Mouse (Mus musculus) heart, postnatal 10 days (tissue): ENCODE results near the gene Sh3rf3. TPM values are rescaled to one million over a fixed set of nuclear protein-coding genes. Genes with fewer than 3 reads are reported as not detected.

ENCODE experiments used
- DNase-seq, 2 experiments: peaks; one replicate each; pipeline ENCODE4 v3.0.0; 2021
- intact Hi-C: fragments of 180-260 bp; cut with DNase I; formaldehyde crosslinking; loops from one replicate; pipeline ENCODE4 v1.15.1; 2025
- total RNA-seq, 2 experiments: library from RNA; stranded (reverse); gene quantifications; 2 replicates each; pipeline ENCODE4 v1.2.3; 2021

Sh3rf3 gene
- total RNA-seq, 2 experiments from 2014 or later = 1.3 to 1.7 TPM

DNA sequence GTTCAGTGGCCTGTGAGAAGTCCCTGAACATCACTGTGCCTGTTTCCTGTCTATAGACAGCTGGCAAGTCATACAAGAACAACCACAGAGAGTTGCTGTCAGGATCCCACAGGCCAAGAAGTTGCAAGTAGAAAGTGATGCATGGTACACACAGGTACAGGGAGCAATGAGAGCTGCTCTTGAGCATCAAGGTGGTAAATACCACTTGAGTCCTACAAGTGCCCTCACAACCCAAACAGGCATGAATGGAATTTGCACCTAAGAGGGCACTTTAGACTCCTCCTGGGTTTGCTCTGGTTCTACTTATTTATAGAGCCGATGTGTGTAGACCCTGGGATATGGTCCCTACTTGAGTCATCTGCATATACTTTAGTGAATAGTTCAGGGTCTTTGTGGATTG lies 159.0 kb downstream of the Sh3rf3 start:
- no peak for DNase-seq
- intact Hi-C loops = no loop called here

DNA sequence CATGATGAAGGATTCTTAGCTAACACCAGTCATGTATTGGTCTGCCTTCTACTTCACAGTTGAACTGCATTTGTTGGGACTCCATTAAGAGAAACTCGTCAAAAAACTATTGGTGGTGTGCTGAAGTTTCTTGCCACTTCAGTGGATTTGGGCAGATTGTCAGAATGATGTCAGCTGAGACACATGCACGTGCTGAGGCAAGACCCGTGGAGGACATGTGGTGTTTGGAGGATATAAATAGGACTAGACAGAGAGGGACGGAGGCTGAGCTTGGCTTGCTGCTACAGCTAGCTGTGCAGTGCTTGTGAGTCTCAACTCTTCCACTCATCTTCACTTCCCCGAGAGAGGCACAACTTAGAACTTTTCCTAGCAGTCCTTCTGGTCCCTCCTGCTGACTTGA lies 161.0 kb downstream of the Sh3rf3 start:
- intact Hi-C loops = no loop called here
- DNase-seq = no peak

DNA sequence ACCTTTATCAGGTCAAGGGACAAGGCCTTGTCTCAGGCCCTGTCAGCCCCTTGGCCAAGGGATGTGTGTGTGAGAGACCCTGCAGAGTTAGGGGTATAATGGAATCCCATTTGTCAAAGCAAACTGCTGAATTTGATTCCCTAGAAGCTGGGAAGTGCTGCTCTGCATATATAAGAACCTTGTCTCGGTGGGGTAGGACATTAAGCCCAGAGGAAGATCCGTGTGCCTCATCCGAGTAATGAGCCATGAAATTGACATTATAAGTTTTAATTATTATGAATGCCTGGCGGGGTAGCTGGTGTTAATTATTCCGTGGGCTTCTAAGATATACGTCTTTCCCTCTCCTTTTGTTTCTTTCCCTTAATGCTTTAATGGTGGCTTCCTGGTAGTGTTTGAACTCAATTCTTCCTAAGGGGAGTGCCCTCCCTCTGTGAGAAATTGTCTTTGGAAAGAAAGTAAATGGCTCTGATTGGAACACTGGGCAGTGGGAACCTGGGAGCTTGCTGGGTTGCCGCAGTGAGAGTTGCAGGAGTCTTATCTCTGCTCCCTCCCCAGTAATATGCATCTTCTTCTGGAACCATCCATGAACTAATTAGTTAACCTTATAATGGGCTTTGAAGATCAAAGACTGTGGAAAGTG lies 166.3 kb downstream of the Sh3rf3 start:
- DNase-seq = no peak
- intact Hi-C loops = no loop called here

DNA sequence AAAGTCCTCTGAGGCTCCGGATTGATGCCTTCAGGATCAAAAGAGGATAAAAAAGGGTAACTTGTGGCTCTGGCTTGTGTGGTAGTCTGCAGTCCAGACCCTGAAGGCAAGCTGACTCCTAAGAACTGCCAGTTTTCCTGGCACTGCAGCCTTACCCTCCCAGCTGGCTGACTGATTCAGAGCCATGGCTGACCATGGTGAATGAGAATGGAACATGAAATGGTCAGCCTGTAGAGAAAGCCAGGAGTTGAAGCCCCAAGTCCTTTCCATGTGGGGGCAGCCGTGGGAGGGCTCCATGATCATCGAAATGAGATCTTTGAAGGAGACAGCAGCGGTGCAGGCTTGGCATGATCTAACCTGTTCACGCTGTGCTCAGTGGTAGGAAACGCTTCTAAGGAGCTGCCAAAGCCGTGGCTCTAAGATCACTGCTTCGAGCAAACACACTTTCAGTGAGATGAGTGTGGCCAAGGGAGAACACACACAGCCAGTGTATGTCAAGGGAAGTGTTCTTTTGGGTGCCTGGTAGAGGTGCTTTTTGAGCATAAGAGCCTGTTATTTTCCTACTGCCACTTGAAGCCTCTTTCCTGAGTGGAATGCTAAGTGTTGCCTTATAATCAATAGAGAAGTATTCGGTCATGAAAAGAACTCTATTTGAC lies 168.6 kb downstream of the Sh3rf3 start:
- no peak for DNase-seq
- intact Hi-C loops = no loop called here

DNA sequence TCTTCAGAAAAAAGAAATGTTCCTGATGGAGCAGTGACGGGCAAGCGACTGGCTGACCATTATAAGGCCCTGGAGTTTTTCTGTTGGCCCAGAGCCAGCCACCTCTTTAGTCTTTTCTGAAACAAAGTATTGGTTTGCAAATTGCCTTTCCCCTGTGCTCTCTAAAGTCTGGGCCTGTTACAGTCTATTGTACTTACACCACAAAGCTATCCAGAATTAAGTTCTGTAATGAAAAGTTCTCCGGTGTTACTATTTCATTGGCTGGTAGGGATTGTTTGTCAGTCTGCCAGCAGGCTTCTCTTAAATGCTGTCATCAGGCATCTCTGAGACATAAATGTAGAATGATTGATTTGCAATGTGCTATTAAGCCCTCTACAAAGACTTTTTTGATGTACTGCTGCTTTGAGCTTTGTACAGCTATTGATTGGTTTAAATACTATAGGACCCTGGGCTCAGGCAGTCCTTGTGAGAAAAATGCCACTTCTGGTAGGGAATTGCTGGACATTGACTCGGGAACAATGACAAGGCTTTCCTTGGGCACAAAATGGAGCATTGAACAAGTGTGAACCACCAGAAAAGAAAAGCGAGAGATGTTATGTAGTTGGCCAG lies 169.5 kb downstream of the Sh3rf3 start:
- intact Hi-C loops = no loop called here
- no peak for DNase-seq

DNA sequence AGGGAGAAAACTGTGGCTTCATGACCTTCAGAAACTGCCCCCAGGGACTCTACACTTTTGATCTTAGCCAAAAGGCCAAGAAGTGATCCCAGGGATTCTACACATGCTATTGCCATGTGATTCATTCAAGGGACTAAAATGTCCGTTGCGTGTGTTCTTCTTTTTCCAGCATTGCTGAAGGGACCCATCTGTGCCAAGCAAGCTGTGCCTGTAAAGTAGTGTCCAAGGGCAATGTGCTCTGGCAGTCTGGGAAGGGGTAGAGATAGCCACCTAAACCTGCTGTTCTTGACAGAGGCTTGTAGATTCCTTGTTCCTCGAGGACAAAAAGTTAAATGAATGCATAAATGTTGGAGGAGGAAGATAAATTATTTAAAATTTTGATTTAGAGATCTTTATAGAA lies 178.5 kb downstream of the Sh3rf3 start:
- no peak for DNase-seq
- intact Hi-C loops = no loop called here

DNA sequence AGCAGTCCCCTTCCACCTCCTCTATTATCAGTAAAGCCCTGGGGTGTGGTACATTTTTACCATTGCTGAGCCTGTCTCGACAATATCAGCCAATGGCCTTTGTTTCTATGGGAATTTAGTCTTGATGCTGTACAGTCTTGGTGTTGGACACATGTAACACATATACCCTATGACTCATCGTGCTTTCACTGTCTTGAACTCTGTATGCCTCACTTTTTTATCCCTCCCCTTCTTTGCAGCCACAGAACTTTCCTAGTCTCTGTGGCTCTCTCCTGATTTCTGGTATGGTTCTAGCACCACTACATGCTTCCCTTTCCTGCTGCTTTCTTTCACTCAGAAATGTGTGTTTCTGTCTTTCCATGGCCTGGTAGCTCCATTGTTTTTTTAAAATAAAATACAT lies 181.6 kb downstream of the Sh3rf3 start:
- intact Hi-C loops = no loop called here
- no peak for DNase-seq

DNA sequence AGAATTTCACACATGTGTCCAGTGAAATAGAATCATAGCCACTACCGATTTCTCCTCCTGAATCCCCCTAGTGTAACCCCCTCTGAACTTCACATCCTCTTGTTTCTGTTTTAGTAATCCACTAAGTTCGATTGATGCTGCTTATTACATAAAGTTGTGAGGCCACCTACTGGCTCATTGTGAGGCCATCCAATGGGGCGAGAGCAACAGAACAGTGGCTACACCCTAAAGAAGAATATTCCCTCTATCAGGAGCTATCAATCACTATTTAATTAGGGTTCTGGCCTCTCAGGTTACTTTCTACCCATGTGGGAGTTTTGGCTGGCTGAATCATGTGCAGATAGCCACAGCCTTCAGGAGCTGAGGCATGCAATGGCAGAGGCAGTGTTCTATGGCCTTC lies 182.0 kb downstream of the Sh3rf3 start:
- DNase-seq = no peak
- intact Hi-C loops = no loop called here

DNA sequence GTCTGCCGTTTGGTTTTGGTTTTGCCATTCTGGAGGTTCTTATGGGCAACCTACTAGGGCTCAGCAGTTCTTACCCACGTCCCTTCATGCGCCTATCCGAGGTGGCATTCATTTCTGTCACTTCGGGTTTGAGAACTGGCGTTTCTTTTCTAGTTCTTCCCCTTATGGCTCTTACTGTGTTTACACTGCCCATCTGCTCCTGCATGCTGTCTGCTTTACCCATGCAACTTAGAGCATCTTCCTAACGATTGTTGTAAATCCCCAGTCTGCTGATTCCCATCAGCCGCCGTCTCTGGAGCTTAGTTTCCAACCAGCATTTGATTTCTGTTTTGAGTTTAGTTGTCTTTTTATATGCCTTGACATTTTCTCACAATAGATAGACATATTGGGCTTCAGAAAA lies 189.2 kb downstream of the Sh3rf3 start:
- no peak for DNase-seq
- intact Hi-C loops = loop anchor here (10.0 kb wide), 1 partner anchor 188 kb away; the partner anchor contains the start of gene Sh3rf3

DNA sequence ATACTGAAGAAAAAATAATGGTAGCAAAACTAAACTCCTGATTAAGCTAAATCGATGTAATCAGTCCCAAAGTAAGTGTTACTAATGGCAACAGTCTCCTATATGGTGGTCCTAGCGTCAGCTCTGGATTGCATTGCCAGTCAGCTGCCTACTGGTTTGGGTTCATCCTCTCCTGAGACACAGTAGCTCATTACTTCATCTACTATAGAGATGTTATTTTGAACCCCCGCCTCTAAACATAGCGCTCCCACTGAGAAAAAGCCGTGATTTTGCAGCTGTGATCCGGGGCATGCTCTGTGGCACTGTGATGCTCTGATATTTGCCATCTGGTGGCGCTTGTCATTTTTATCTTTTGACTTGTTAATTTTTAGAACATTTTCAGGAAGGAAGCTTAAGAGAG lies 198.3 kb downstream of the Sh3rf3 start:
- intact Hi-C loops = no loop called here
- DNase-seq = no peak

DNA sequence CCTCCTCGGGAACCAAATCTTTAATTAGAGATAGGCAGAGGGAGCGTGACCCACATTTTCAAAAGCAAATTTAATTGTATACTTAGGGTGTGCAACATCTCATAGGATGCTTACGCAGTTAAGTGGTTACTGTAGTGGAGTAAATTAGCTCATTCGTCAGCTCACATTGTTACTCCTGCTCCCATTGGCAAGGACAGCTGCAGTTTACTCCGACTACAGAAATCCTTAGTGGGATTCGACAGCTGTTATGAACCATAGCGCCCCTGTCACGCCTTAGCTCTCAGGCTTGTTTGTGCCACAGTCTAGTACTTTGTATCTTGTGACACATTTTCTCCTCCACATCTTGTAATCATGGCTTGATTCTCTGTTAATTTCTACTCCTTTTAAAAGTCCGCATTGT lies 200.5 kb downstream of the Sh3rf3 start:
- no peak for DNase-seq
- intact Hi-C loops = no loop called here

DNA sequence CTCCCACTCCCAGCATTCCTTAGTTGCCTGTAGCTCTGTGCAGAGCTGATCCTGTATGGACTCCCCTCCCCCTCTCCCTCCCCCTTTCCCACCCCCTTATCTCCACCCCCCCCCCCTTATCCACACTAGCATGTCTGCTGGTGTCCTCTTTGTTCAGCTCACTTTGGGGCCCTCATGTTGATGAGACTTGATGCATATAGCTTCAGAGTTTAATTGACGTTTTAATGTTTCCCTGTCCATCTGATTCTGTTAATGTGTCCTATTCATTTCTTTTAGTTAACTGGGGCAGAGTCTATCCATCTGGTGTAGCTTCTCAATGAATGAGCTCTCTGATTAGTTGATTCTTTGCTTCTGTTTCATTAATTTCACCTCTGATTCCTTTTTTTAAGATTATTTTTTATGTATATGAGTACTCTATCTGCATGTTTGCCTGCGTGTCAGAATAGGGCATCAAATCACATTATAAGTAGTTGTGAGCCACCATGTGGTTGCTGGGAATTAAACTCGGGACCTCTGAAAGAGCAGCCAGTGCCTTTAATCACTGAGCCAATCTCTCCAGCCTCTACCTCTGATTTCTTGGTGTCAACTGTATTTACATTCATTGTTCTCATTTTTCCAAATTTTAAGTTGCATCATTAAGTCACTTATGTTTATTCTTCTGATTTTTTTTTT lies 206.3 kb downstream of the Sh3rf3 start:
- intact Hi-C loops = no loop called here
- no peak for DNase-seq

DNA sequence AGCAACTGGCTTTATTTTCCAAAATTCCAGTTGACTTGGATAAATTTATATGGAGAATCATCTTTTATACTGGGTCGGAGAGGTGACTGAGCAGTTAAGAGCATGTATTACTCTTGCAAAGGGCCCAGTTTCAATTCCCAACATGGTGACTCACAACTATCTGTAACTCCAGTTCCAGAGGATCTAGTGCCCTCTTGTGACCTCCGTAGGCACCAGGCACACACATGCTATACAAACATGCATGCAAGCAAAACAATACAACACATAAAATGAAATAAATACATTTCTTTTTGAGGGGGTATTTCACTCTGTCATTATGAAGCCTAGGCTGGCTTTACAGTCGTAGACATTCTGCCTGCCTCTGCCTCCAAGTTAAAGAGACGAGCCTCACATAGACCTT lies 237.3 kb downstream of the Sh3rf3 start:
- intact Hi-C loops = no loop called here
- DNase-seq = no peak

DNA sequence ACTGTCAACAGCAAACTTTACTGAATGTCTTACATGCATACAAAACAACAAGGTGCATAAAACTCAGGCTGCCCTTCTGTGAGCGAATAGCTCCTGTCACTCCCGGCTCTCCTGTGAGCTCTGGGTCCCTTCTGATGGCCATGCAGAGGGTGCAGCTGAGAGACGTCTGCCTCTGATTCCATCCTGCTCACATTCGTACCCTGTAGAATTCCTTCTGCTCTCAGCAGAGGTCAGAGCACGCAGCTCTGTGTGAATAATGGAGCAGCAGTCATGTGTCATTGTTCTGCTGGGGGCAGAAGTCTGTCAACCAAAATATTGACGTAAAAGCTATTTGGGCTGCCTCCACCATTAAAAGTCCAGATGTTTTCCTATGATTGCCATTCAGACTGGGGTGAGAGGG lies 243.1 kb downstream of the Sh3rf3 start:
- DNase-seq = no peak
- intact Hi-C loops = no loop called here

DNA sequence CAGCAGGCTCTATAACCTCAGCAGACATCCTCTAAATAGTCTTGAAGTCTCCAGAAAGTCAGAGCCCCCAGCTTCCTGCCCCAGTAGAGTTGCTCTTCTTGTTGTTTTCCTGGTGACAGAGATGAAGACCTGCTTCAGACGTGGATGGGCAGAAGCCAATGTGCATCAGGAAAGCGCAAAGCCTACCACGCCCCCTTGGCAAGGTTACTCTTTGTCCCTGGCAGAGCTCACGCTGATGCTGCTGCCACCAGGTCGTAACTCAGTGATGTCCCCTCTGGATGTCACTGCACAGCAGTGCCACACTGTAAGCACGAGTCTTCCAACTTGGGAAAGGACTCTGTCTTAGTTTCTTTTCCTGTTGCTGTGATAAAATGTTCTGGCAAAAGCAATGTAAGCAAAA lies 253.6 kb downstream of the Sh3rf3 start:
- no peak for DNase-seq
- intact Hi-C loops = no loop called here

DNA sequence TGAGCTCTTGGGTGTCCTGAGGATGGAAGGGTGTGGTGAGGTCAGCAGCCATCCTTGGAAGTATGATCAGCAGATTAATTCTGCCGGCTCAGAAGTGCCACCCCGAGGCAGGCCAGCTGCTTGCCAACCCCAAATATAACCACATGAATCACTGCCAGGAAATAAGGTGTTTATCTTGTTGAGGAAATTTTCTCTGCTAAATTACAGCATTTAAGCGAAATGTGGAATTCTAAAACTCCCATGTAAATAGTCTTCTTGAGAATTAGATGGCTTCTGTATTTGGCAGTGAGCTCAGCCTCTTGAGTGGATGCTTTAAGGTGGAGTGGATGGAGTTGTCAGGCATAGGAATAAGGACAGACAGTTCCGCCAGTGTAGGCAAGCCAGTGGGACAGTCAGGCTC lies 259.7 kb downstream of the Sh3rf3 start:
- peak in 1 of 2 experiments; percentile 5 for DNase-seq

DNA sequence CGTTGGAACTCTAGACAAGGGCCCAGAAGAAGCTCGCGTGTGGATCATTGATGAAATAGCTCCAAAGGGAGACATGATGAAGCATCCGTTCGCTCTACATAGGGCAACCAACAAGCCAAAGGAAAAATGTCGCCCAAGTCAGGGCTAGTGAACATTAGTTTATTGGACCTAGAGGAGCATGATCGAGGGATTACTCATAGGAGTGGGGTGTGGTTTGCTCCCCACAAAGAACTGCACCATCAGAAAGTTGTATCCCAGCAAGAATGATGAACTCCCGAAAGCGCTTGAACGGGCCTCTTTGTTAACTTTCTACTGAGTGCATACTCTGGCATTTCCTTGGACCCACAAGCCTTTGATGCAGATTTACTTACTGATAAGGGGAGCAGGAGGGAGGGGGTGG lies 263.5 kb downstream of the Sh3rf3 start:
- DNase-seq = no peak
- intact Hi-C loops = no loop called here

More for the DNA sequence above, 259.7 kb downstream of the Sh3rf3 start:
- intact Hi-C loops = no loop called here

DNA sequence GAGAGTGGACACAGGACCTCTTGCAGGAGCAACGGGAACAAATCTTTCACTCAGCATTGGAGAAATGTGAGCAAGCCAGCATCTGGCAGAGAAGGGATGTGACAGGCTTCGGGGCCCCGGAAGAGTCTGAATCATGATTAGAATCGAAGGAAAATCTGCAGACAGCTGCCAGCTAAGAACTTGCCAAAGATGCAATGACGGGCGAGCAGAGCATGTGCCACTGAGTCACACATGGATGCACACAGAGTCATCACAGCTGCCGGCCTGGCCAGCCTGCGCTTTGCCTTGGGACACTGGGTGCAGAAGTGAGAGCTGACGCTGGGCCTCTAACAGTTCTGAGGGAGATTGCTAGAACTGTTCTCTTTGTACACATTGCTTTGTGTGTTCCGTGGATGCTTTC lies 264.8 kb downstream of the Sh3rf3 start:
- no peak for DNase-seq
- intact Hi-C loops = no loop called here

DNA sequence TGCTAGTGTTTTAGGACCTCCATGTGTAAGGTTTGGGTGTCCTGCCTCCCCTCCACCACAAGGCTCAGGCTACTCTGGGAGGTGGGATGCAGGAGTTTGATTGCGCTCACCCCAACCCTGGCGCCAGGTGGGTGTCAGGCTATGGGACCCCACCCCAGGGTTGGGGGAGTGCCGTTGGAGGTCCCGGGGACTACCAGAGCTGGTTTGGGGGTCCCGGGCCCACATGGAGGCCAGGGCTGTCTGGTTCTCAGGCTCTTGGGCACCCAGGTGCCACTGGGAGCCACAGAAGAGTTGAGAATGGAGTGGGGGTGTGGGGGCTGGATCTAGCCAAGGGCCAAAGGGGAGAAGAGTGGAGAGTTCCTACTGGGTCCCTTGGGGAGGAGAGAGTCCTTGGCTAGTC lies 272.4 kb downstream of the Sh3rf3 start:
- DNase-seq = no peak
- intact Hi-C loops = no loop called here

DNA sequence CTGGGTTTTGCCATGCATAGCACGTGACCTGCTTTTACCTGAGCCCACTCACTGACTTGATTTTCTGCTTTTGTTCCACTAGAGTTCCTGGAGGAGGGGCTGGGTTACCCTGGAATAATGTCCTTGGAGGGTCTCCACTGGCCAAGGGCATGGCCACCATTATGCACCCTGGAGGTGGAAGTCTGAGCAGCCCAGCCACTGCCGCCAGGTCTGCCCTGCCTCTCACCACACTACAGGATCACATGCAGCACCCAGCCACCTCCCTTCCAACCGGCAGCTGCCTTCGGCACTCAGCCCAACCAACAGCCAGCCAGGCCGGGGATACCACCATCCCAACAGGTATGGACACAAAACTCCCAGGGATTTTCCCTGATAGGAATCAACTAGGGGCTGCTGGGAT lies 273.4 kb downstream of the Sh3rf3 start:
- intact Hi-C loops = no loop called here

DNA sequence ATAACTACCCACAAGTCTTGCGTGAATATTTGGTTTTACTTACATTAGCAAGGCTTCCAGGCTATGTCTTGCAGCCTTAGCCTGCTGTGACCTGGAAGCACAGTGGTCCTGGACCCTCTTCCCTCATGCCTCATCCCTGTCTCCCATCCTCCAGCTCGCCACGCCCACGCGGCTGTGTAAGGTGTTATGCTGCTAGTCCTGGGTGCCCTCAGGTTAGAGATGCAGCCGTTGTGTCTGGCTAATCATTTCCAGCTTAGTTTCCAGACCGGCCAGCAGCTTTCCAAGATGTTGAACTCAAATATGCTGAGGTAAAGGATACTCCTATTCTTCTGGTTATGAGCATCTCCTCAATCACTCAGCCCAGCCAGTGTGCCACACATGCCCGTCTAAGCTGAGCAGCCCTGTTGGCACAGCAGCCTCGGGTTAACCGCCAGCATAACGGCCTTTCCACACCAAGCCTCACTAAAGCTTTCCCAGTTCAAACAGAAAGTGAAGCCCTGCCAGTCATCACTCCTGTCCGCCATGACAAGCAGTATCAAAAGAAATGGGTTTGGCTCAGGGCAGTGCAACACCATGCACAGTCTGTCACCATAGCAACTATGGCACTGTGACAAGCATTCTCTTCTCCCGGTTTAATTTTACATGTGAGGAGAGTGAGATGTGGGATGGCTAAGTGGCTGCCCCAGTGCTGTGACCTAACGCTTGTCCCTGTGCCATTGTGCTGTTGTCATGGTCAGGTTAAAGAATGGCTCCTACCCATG lies 276.9 kb downstream of the Sh3rf3 start:
- DNase-seq = peak; percentile 73 to 74
- intact Hi-C loops = no loop called here

More for the DNA sequence above, 273.4 kb downstream of the Sh3rf3 start:
- no peak for DNase-seq
